Mouse (Mus musculus): ENCODE results near the gene Map7d1.

DNA sequence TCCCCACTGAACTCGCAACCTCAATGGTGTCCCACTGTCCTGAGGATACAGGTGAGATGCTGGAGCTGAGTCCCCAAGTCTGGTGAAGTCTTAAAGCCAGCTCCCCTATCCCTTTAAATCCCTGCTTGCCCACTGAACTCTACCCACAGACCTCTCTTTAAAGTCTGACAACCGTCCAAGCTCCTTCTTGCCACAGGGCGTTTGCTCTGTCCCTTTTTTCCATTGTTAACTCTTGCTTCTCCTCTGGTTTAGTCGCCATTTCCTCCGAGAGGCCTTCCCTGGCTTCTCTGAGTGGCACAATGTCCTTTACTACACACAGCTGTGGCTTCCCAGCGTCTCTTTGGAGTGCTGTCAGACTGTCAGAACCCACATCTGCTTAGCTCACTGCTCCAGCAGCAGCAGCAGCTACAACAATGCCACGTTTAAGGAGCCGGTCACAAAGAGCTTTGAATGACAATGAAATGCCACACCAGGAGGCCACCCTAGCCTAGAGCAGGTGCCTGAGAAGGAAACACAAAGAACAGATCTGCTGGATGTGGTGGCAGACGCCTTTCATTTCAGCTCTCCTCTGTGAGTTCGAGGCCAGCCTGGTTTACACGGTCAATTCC, 7.8 kb downstream of the Map7d1 start:
- no peak for TF ChIP-seq GATA1 (IDR thresholded peaks at IDR 0.05; ENCODE audit: low read length)
- TF ChIP-seq TAL1 (IDR thresholded peaks at IDR 0.05; ENCODE audit: low read length) = no peak

Measured in erythroblast, embryonic 14.5 days (primary cell).